Mouse (Mus musculus) neural tube, postnatal 0 days (tissue): Measurements from ENCODE around the gene Tdo2. TPM values are rescaled to one million over a fixed set of nuclear protein-coding genes. Genes with fewer than 3 reads are reported as not detected.

Source experiments
- polyA plus RNA-seq: library from polyadenylated mRNA; unstranded; fragments of >200 nt; fragmentation: Nextera tagmentation; extraction: Ambion mirVana; gene quantifications from 2 replicates; pipeline ENCODE4 v1.2.1, GENCODE M21; 2015

The Tdo2 gene
- 0.68 and 1.1 TPM in 2 replicates for polyA plus RNA-seq

GRCm38 (mm10) chr3:81976102-81976501 is at the start of gene Tdo2:
Gene Tdo2 (minus strand): TSS chr3:81976202.

GRCm38 (mm10) chr3:81981990-81982389 is 6.0 kb upstream of the Tdo2 start, which contains the start of gene Asic5:
Gene Asic5 (plus strand): TSS chr3:81982290.

DNA sequence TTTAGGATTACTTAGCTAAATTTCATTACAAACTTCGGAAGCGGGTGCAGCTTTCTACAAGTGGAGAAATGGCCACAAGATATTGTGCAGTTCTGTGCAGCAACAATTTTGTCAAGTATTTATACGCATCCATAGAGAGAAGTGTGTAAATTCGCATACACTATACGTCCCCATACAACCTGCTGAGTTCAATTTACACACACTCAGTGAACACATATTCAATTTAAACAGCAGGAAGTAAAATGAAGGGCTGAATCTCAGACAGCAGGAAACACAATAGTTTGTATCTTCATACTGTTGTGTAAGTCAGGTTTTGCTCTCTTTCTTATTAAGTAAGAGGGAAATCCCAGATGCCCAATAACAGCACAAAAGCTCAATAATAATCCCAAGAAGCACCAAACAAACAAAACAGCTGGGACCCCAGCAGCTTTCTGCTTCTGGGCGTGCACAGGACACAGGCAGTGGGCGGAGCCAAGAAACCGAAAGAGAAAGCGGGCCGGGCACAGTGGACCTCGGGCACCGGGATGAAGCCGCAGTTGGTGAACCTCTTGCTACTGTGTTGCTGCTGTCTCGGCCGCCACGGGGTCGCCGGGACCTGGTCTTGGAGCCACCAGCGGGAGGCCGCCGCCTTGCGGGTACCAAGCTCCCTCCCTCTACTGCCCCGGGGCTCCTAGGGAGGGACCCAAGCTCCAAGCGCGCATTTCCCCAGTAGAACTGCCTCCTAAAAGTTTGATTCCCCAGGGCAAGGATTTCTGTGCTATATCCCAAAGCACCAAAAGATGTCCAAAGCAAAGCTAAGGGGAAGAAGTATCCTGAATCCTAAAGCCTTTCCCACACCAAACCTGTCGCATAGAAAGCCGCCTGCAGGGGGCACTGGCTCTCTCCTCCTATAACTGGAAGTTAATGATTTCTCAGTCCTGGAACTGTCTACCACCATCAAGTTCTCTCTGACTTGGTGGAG is 43.6 kb downstream of the Tdo2 start, which contains the start of gene Ctso:
TSS of gene Ctso (plus strand) at position 461 of the 961 bp plus-strand sequence.

Other genes with a start within 250 kb of the Tdo2 start
- 26.8 and 27.7 TPM in 2 replicates for gene Ctso, start 43.6 kb downstream of the Tdo2 start, polyA plus RNA-seq
- gene Asic5, start 6.1 kb upstream of the Tdo2 start, polyA plus RNA-seq, result not detected in 2 replicates
- gene Gucy1b1, start 98.5 kb upstream of the Tdo2 start, polyA plus RNA-seq, result 50.2 TPM in 2 replicates
- gene Gucy1a1, start 169.6 kb upstream of the Tdo2 start, polyA plus RNA-seq, result 16.2 and 18.7 TPM in 2 replicates